Mouse (Mus musculus) lung, postnatal 0 days (tissue): Measurements from ENCODE around the gene Fam166a. TPM values are rescaled to one million over a fixed set of nuclear protein-coding genes. Genes with fewer than 3 reads are reported as not detected.

Experiments
- ATAC-seq: fragments of 200-750 bp; cut with Nextera tagmentation; 2 replicates; pipeline ENCODE4 v1.8.0; 2017; ENCODE audit warnings: moderate library complexity
- DNase-seq: peaks from one replicate; pipeline ENCODE4 v3.0.0-alpha.2; 2016; ENCODE audit warnings: low spot score
- H3K27ac ChIP-seq: fragments of 300-500 bp; sonication (generic); 2 replicates; pipeline ENCODE4 v1.5.1; 2014; ENCODE audit warnings: antibody characterized with exemption, mild to moderate bottlenecking, low read length, mixed read lengths
- H3K27me3 ChIP-seq: fragments of 300-500 bp; sonication (generic); replicated peaks from 2 replicates; pipeline ENCODE4 v1.6.1; 2014; ENCODE audit warnings: low read length, mixed read lengths; ENCODE audit not compliant: insufficient read depth
- H3K36me3 ChIP-seq: fragments of 300-500 bp; sonication (generic); 2 replicates; pipeline ENCODE4 v1.6.1; 2014; ENCODE audit warnings: low read length, mixed read lengths; ENCODE audit not compliant: insufficient read depth
- H3K4me1 ChIP-seq: fragments of 300-500 bp; sonication (generic); 2 replicates; pipeline ENCODE4 v1.6.1; 2014; ENCODE audit warnings: antibody characterized with exemption, low read depth, low read length, mixed read lengths; ENCODE audit not compliant: insufficient read depth
- H3K4me2 ChIP-seq: fragments of 300-500 bp; sonication (generic); replicated peaks from 2 replicates; pipeline ENCODE4 v1.6.1; 2014; ENCODE audit warnings: low read depth, mild to moderate bottlenecking, low read length, moderate library complexity, mixed read lengths
- H3K4me3 ChIP-seq: fragments of 300-500 bp; sonication (generic); 2 replicates; pipeline ENCODE4 v1.5.1; 2014; ENCODE audit warnings: low read depth, low read length
- H3K9ac ChIP-seq: fragments of 300-500 bp; sonication (generic); replicated peaks from 2 replicates; pipeline ENCODE4 v1.6.1; 2014; ENCODE audit warnings: low read depth, mild to moderate bottlenecking
- H3K9me3 ChIP-seq: fragments of 300-500 bp; sonication (generic); 2 replicates; pipeline ENCODE4 v1.6.1; 2016; ENCODE audit warnings: low read length, mixed read lengths
- CTCF ChIP-seq: IDR thresholded peaks from 2 replicates; pipeline ENCODE4 v1.5.1; 2016; ENCODE audit warnings: antibody characterized with exemption, mild to moderate bottlenecking
- EP300 ChIP-seq: IDR thresholded peaks from 2 replicates; pipeline ENCODE4 v1.6.1; 2016; ENCODE audit warnings: antibody characterized with exemption, mild to moderate bottlenecking, control low read depth
- WGBS: fragments of 180-500 bp; shearing (Covaris S2); extraction: QIAGEN DNeasy Blood & Tissue Kit; methylation state at CpG from one replicate; pipeline ENCODE4 v1.1.7; 2014; 5-methylcytosine and 5-hydroxymethylcytosine counted together
- polyA plus RNA-seq: library from polyadenylated mRNA; unstranded; fragments of >200 nt; fragmentation: Nextera tagmentation; extraction: Ambion mirVana; gene quantifications from 2 replicates; pipeline ENCODE4 v1.2.1, GENCODE M21; 2015

The Fam166a gene
- polyA plus RNA-seq, 1 experiment from 2014 or later, result 0.32 TPM

DNA sequence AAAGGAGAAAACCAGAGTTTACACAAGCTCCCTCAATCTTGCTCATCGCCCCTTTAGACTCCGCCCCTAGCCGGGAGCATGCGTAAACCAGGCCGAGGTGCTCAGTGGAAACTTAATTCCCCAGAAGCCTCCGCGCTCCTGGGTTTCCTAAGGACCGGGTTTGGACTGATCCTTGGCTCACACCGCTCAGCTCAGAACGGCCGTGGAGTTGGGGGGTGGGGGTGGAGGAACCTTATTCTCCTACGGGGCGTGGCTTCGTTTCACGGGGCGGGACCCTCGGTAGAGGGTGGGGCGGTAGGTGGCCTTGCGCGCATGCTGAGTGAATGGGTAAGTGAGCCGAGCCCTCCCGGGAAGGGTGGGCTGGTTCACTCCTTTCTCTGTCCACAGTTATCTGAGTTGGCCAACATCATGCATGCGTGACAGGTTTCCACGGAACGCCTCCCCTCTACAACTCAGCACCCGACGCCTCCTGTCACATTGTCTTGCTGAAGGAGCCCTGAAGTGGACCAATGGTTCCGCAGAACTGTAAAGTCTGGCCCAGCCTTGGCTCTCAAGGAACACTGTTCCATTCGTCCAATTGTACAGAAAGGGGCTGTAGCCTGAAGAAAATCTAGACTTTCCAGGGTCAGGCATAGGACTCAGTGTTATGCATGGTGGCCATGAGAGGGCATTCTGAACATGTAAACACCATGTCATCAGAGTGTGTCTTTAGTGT is 22.3 kb downstream of the Fam166a start:
- ATAC-seq, result peak; percentile 85
- 2% methylated on average over 29 of the region's 29 CpGs for WGBS

DNA sequence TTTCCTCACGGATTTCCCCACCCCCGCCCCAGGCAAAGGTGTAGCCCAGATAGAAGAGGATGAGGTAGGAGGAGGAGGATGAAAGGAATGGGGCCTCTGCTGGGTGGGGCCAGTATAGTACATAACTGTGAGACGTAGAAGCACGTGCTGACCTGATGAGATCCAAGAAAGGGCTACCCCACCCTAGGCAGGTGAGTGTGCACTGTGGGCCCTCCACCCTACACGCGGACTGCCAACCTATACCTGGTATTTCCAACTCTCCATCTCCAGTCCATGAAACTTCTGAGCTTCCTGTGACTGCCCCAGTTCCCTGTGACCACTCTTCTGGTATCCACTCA is 22.9 kb downstream of the Fam166a start:
- Histone ChIP-seq H3K4me3 (peak overlapping the region; percentile 44; the same call in 1 of the 2 replicates), H3K4me2 (peak overlapping the region; percentile 79), H3K27me3 (peaks cover 9% of the 10 kb centered on the region; the same call in 1 of the 2 replicates), H3K9me3 (no peaks in the 10 kb centered on the region), H3K36me3 (no peaks in the 10 kb centered on the region), H3K4me1 (peaks cover 11% of the 10 kb centered on the region), H3K9ac (no peak overlapping the region), H3K27ac (peak overlapping the region; percentile 16; the same call in 1 of the 2 replicates)
- 0 out of 2 replicates have a peak, but pooled peaks have one; percentile 26 for TF ChIP-seq EP300
- no peak for TF ChIP-seq CTCF
- ATAC-seq, result peak; percentile 32
- DNase-seq, result peak; percentile 51
- WGBS, result 12% methylated on average over 6 of the region's 6 CpGs

More for the DNA sequence above, 22.3 kb downstream of the Fam166a start:
- H3K9me3 ChIP-seq, result no peaks in the 10 kb centered on the region
- H3K27me3 ChIP-seq, result peaks cover 9% of the 10 kb centered on the region; the same call in 1 of the 2 replicates
- H3K36me3 ChIP-seq, result no peaks in the 10 kb centered on the region
- TF ChIP-seq EP300 (no peak; the same call in 1 of the 2 replicates), CTCF (no peak; the same call in 1 of the 2 replicates)
- peaks cover 11% of the 10 kb centered on the region for H3K4me1 ChIP-seq
- H3K27ac ChIP-seq, result peak overlapping the region; percentile 16; the same call in 1 of the 2 replicates
- H3K4me2 ChIP-seq, result peak overlapping the region; percentile 79
- H3K4me3 ChIP-seq, result peak overlapping the region; percentile 44
- H3K9ac ChIP-seq, result no peak overlapping the region
- DNase-seq, result peak; percentile 88

DNA sequence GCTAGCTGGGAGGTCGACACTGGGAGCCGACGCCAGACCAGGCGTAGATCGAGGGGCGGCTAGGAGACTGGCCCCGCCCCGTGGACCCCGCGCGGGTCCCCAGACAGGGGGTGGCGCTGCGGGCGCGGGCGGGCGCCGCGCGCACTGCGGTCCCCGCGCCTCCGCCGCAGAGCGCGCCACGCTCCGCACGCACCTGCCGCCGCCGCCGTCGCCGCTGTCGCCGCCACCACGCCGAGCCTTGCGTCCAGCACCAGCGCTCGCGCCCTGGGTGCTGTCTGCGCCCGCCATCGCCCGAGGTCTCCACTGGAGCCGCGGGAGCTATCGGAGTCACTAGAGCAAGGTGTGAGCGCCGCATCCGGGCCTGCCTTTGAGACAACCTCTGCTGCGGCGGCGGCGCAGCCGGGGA is 23.6 kb downstream of the Fam166a start, which contains the start of the genes Rnf208 and Cysrt1:
Rnf208 (plus strand) TSS at position 155 of the 406 bp plus-strand sequence.
Cysrt1 (minus strand) TSS at position 352 of the 406 bp plus-strand sequence.
- no peak for DNase-seq
- H3K27me3 ChIP-seq, result peaks cover 9% of the 10 kb centered on the region; the same call in 1 of the 2 replicates
- ATAC-seq, result no peak
- TF ChIP-seq CTCF (no peak), EP300 (no peak)
- peak within 1 kb of the TSS; percentile 44 for H3K4me3 ChIP-seq
- H3K9me3 ChIP-seq, result no peaks in the 10 kb centered on the region
- no peaks in the 10 kb centered on the region for H3K36me3 ChIP-seq
- peak within 1 kb of the TSS; percentile 16; the same call in 1 of the 2 replicates for H3K27ac ChIP-seq
- peaks cover 11% of the 10 kb centered on the region for H3K4me1 ChIP-seq
- peak within 1 kb of the TSS; percentile 79 for H3K4me2 ChIP-seq
- no peak within 1 kb of the TSS for H3K9ac ChIP-seq
- WGBS, result 1% methylated on average over 43 of the region's 59 CpGs

DNA sequence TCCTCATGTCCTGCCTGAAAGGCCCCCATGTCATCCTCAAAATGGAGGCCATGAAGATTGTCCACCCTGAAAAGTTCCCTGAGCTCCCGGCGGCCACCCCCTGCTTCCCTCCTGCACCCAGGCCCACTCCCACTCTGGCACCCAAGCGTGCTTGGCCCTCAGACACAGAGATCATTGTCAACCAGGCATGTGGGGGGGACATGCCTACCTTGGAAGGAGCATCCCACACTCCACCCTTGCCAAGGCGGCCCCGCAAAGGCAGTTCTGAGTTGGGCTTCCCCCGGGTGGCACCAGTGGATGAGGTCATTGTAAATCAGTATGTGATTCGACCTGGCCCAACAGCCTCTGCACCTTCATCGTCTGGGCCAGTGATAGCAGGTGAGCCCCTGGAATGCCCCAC is 24.8 kb downstream of the Fam166a start:
- no peak overlapping the region for H3K9ac ChIP-seq
- TF ChIP-seq EP300 (no peak), CTCF (no peak)
- DNase-seq (no peak), ATAC-seq (no peak)
- H3K4me1 ChIP-seq, result peaks cover 11% of the 10 kb centered on the region
- WGBS, result 70% methylated on average over 8 of the region's 8 CpGs
- H3K27ac ChIP-seq, result no peak overlapping the region
- no peaks in the 10 kb centered on the region for H3K9me3 ChIP-seq
- H3K27me3 ChIP-seq, result peaks cover 9% of the 10 kb centered on the region; the same call in 1 of the 2 replicates
- H3K4me3 ChIP-seq, result no peak overlapping the region
- H3K4me2 ChIP-seq, result no peak overlapping the region
- 0 out of 2 replicates have a peak, but pooled peaks cover 10% of the 10 kb centered on the region for H3K36me3 ChIP-seq

DNA sequence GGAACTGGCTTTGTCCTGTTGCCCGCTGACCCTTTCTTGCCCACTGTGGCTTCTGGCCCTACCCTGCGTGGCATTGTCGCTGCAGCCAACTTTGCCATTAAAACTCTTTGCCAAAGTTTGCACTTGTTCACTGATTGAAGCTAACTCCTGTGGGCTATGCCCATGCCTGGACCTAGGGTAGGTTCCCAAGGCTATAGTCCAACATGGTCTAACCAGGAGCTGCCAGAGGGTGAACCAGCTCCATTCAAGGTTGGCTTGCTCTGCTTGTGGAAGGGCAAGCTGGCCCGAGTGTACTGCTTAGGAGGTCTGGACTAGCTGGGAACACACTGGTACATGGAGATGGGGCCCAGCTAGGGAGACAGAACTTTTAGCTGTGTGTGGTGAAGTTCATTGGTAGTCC is 25.6 kb downstream of the Fam166a start:
- ATAC-seq (no peak), DNase-seq (no peak)
- Histone ChIP-seq H3K4me3 (no peak overlapping the region), H3K27me3 (peaks cover 9% of the 10 kb centered on the region; the same call in 1 of the 2 replicates), H3K27ac (no peak overlapping the region), H3K4me2 (no peak overlapping the region), H3K9ac (no peak overlapping the region), H3K36me3 (peaks cover 15% of the 10 kb centered on the region; the same call in 1 of the 2 replicates), H3K9me3 (no peaks in the 10 kb centered on the region), H3K4me1 (peaks cover 11% of the 10 kb centered on the region)
- 83% methylated on average over 4 of the region's 4 CpGs for WGBS
- no peak for TF ChIP-seq EP300
- no peak for TF ChIP-seq CTCF

DNA sequence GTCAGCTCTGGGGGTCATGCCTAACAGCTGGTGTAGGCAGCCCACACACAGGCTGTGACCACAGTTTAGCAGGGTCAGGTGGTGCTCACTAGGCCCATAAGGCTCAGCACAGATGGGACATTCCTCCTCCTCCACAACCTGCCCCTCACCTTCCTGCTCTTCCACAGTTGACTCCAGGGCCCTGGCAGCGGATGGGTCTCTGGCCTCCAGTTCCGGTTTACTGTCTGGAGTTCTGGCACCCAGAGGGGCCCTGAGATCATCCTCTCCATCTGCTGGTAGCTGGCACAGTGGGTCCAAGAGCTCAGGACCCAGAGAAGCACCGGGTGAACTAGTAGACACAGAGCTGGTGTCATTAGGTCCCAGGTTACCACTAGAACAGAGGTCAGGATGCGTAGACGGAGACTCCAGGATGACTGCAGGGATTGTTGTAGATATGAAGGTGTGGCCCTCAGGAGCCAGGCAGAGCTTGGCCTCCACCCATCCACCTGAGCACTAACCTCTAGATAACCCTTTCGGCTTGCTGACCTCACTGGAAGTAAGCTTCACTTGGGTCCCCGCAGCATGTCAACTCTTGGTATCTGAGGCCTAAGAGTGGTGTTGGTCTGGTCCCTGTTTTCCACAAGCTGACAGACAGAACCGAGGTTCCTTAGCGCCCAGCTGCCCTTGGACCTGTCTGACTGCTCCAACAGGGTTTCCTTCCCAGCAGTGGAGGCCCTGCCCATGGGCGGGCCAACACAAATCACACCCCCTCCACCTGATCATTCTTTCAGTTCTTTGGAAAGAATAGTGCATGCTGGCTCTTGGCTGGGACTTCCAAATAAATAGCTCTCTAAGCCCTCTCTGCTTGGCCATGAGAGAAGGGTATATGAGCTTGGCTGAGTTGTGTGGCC is 27.9 kb downstream of the Fam166a start, which contains the start of gene AL732309.1:
AL732309.1 (minus strand) TSS at position 681 of the 890 bp plus-strand sequence.
- H3K36me3 ChIP-seq, result peaks cover 24% of the 10 kb centered on the region
- H3K9me3 ChIP-seq, result no peaks in the 10 kb centered on the region
- WGBS, result 79% methylated on average over 10 of the region's 10 CpGs
- peak; percentile 38; the same call in 1 of the 2 replicates for ATAC-seq
- peaks cover 7% of the 10 kb centered on the region; the same call in 1 of the 2 replicates for H3K4me1 ChIP-seq
- H3K27me3 ChIP-seq, result peaks cover 7% of the 10 kb centered on the region; the same call in 1 of the 2 replicates
- no peak for TF ChIP-seq EP300
- TF ChIP-seq CTCF, result no peak
- DNase-seq, result peak; percentile 26
- H3K9ac ChIP-seq, result no peak within 1 kb of the TSS
- no peak within 1 kb of the TSS for H3K4me3 ChIP-seq
- no peak within 1 kb of the TSS for H3K4me2 ChIP-seq
- H3K27ac ChIP-seq, result no peak within 1 kb of the TSS
